Mouse (Mus musculus) A20 (cell line): Measurements from ENCODE around the gene Rnf126.

Source experiments
- DNase-seq: peaks from one replicate; pipeline ENCODE4 v3.0.0-alpha.2; 2011; ENCODE audit warnings: low read depth, low spot score

Gene Rnf126

GRCm38 (mm10) chr10:79766508-79767325 is at the start of gene Rnf126:
Rnf126 (minus strand) TSS chr10:79766952.
- DNase-seq, result peak; percentile 100

- DNase-seq, result no peak
These were observed 49.1 kb upstream of the Rnf126 start for GRCm38 (mm10) chr10:79815671-79816494.

- DNase-seq, result no peak
These were observed 47.6 kb upstream of the Rnf126 start for GRCm38 (mm10) chr10:79814271-79814842.

GRCm38 (mm10) chr10:79811736-79812637 is 45.2 kb upstream of the Rnf126 start:
- peak; percentile 76 for DNase-seq

GRCm38 (mm10) chr10:79808728-79809127 is 42.0 kb upstream of the Rnf126 start:
- no peak for DNase-seq

GRCm38 (mm10) chr10:79807826-79808225 is 41.1 kb upstream of the Rnf126 start:
- no peak for DNase-seq

- DNase-seq, result peak; percentile 23
These were observed 40.2 kb upstream of the Rnf126 start for GRCm38 (mm10) chr10:79806972-79807371.

- no peak for DNase-seq
These were observed 39.6 kb upstream of the Rnf126 start for GRCm38 (mm10) chr10:79806331-79806730.

- DNase-seq, result no peak
These were observed 38.9 kb upstream of the Rnf126 start for GRCm38 (mm10) chr10:79805636-79806035.

- DNase-seq, result no peak
These were observed 37.1 kb upstream of the Rnf126 start for GRCm38 (mm10) chr10:79803716-79804323.

- no peak for DNase-seq
These were observed 35.7 kb upstream of the Rnf126 start for GRCm38 (mm10) chr10:79802331-79802971.

GRCm38 (mm10) chr10:79801837-79802236 is 35.1 kb upstream of the Rnf126 start:
- DNase-seq, result no peak

GRCm38 (mm10) chr10:79800508-79800907 is 33.8 kb upstream of the Rnf126 start:
- no peak for DNase-seq

GRCm38 (mm10) chr10:79798289-79798928 is 31.7 kb upstream of the Rnf126 start:
- peak; percentile 80 for DNase-seq

GRCm38 (mm10) chr10:79797326-79797725 is 30.6 kb upstream of the Rnf126 start:
- DNase-seq, result peak; percentile 67

- peak; percentile 47 for DNase-seq
These were observed 29.2 kb upstream of the Rnf126 start for GRCm38 (mm10) chr10:79795905-79796304.

- DNase-seq, result no peak
These were observed 27.8 kb upstream of the Rnf126 start for GRCm38 (mm10) chr10:79794491-79794931.

GRCm38 (mm10) chr10:79793738-79794490 is 27.2 kb upstream of the Rnf126 start:
- DNase-seq, result no peak
